Mouse (Mus musculus): ENCODE data around the gene Tmem123. TPM values are rescaled to one million over a fixed set of nuclear protein-coding genes. Genes with fewer than 3 reads are reported as not detected.

The Tmem123 gene
- total RNA-seq, 2 experiments from 2014 or later: 9.3 to 10.9 TPM

- no peak overlapping the region for H3K4me3 ChIP-seq
- intact Hi-C loops (cut with DNase I): loop anchor here (1.0 kb wide), 1 partner anchor 12 kb away; no protein-coding TSS in a partner anchor
- H3K27ac ChIP-seq: no peak overlapping the region
- DNase-seq (ENCODE audit: extremely low spot score in 1 of 2, low spot score in 2 of 2): no peak
- no peak for TF ChIP-seq CTCF (IDR thresholded peaks at IDR 0.05)
Measured at GRCm38 (mm10) chr9:7776940-7777339, 13.1 kb downstream of the Tmem123 start.

- H3K4me3 ChIP-seq: no peak overlapping the region
- intact Hi-C loops (cut with DNase I): no loop called here
- H3K27ac ChIP-seq: no peak overlapping the region
- no peak for TF ChIP-seq CTCF (IDR thresholded peaks at IDR 0.05)
- DNase-seq (ENCODE audit: extremely low spot score in 1 of 2, low spot score in 2 of 2): no peak
Measured at GRCm38 (mm10) chr9:7777652-7778051, 13.8 kb downstream of the Tmem123 start.

- Histone ChIP-seq H3K4me3 (no peak overlapping the region), H3K27ac (no peak overlapping the region)
- intact Hi-C loops (cut with DNase I): no loop called here
- no peak for DNase-seq (ENCODE audit: extremely low spot score in 1 of 2, low spot score in 2 of 2)
- no peak for TF ChIP-seq CTCF (IDR thresholded peaks at IDR 0.05)
Measured at GRCm38 (mm10) chr9:7778771-7779170, 14.9 kb downstream of the Tmem123 start.

GRCm38 (mm10) chr9:7779786-7780185 is 15.9 kb downstream of the Tmem123 start:
- Histone ChIP-seq H3K4me3 (no peak overlapping the region), H3K27ac (no peak overlapping the region)
- DNase-seq (ENCODE audit: extremely low spot score in 1 of 2, low spot score in 2 of 2): no peak
- no peak for TF ChIP-seq CTCF (IDR thresholded peaks at IDR 0.05)
- intact Hi-C loops (cut with DNase I): no loop called here

- intact Hi-C loops (cut with DNase I): no loop called here
- no peak for TF ChIP-seq CTCF (IDR thresholded peaks at IDR 0.05)
- no peak for DNase-seq (ENCODE audit: extremely low spot score in 1 of 2, low spot score in 2 of 2)
- H3K27ac ChIP-seq: no peak overlapping the region
- H3K4me3 ChIP-seq: no peak overlapping the region
Measured at GRCm38 (mm10) chr9:7780250-7781150, 16.7 kb downstream of the Tmem123 start.

GRCm38 (mm10) chr9:7783823-7784614 is 20.2 kb downstream of the Tmem123 start:
- intact Hi-C loops (cut with DNase I): no loop called here
- Histone ChIP-seq H3K27ac (no peak overlapping the region), H3K4me3 (no peak overlapping the region)
- no peak for DNase-seq (ENCODE audit: extremely low spot score in 1 of 2, low spot score in 2 of 2)
- TF ChIP-seq CTCF (IDR thresholded peaks at IDR 0.05): no peak

GRCm38 (mm10) chr9:7784615-7785012 is 20.8 kb downstream of the Tmem123 start:
- TF ChIP-seq CTCF (IDR thresholded peaks at IDR 0.05): no peak
- no peak for DNase-seq (ENCODE audit: extremely low spot score in 1 of 2, low spot score in 2 of 2)
- Histone ChIP-seq H3K27ac (no peak overlapping the region), H3K4me3 (no peak overlapping the region)
- intact Hi-C loops (cut with DNase I): no loop called here

- H3K27ac ChIP-seq: no peak overlapping the region
- no peak for TF ChIP-seq CTCF (IDR thresholded peaks at IDR 0.05)
- H3K4me3 ChIP-seq: no peak overlapping the region
- DNase-seq (ENCODE audit: extremely low spot score in 1 of 2, low spot score in 2 of 2): no peak
- intact Hi-C loops (cut with DNase I): no loop called here
Measured at GRCm38 (mm10) chr9:7785396-7785795, 21.6 kb downstream of the Tmem123 start.

- DNase-seq (ENCODE audit: extremely low spot score in 1 of 2, low spot score in 2 of 2): no peak
- intact Hi-C loops (cut with DNase I): no loop called here
- H3K4me3 ChIP-seq: no peak overlapping the region
- no peak for TF ChIP-seq CTCF (IDR thresholded peaks at IDR 0.05)
- no peak overlapping the region for H3K27ac ChIP-seq
Measured at GRCm38 (mm10) chr9:7786086-7786485, 22.2 kb downstream of the Tmem123 start.

GRCm38 (mm10) chr9:7788411-7788810 is 24.6 kb downstream of the Tmem123 start:
- Histone ChIP-seq H3K4me3 (no peak overlapping the region), H3K27ac (no peak overlapping the region)
- no peak for TF ChIP-seq CTCF (IDR thresholded peaks at IDR 0.05)
- intact Hi-C loops (cut with DNase I): no loop called here
- no peak for DNase-seq (ENCODE audit: extremely low spot score in 1 of 2, low spot score in 2 of 2)

GRCm38 (mm10) chr9:7789764-7790575 is 26.1 kb downstream of the Tmem123 start:
- H3K4me3 ChIP-seq: no peak overlapping the region
- no peak for DNase-seq (ENCODE audit: extremely low spot score in 1 of 2, low spot score in 2 of 2)
- no peak overlapping the region for H3K27ac ChIP-seq
- TF ChIP-seq CTCF (IDR thresholded peaks at IDR 0.05): no peak
- intact Hi-C loops (cut with DNase I): no loop called here

Data from left cerebral cortex, adult 2 months (tissue).